Mouse (Mus musculus): ENCODE measurements around the gene Nav1. TPM values are rescaled to one million over a fixed set of nuclear protein-coding genes. Genes with fewer than 3 reads are reported as not detected.

Gene Nav1
- polyA plus RNA-seq, 1 experiment from 2014 or later, result 15.0 TPM

GRCm38 (mm10) chr1:135574451-135575208 is 32.5 kb downstream of the Nav1 start:
- no peak for ATAC-seq (ENCODE audit: low FRiP score, low read depth)
- Histone ChIP-seq H3K27me3 (no peaks in the 10 kb centered on the region), H3K4me2 (replicated peaks) (no peak overlapping the region), H3K27ac (no peak overlapping the region), H3K9ac (no peak overlapping the region), H3K36me3 (no peaks in the 10 kb centered on the region; the same call in 1 of the 2 replicates), H3K4me1 (peaks cover 71% of the 10 kb centered on the region), H3K4me3 (no peak overlapping the region), H3K9me3 (no peaks in the 10 kb centered on the region)
- 70% methylated on average over 4 of the region's 4 CpGs for WGBS

DNA sequence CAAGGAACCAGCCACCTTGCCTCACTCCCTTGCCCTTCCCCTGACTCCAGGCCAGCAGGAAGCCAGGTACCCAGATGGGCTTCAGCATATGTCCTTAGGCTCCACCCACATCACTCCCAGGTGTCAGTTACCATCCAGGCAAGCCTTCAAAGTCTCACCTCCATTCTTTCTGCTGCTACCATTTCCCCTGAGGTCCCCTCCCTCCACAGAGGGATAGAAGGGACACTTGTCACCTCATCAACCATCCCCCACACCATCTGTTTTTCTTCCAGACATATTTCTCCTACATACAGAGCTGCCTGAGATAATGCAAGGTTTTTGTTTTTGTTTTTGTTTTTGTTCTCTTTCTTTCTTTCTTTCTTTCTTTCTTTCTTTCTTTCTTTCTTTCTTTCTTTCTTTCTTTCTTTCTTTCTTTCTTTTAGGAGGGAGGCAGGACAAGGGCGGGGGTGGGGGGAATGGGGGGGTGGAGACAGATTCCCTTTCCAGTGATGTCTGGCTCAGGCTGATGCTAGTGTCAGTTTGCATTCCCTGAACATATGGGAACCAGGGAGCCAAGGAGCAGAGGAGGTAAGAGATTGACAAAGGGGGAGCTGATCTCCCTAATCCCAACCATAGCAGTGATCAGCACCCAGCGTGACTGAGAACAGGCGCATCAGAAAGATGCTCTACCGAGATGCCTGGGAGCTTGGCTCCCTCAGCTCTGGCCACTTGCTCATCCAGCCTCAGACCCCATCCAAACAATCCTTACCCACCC is 34.8 kb downstream of the Nav1 start:
- no peaks in the 10 kb centered on the region; the same call in 1 of the 2 replicates for H3K36me3 ChIP-seq
- 41% methylated on average over 4 of the region's 4 CpGs for WGBS
- no peaks in the 10 kb centered on the region for H3K9me3 ChIP-seq
- H3K9ac ChIP-seq, result no peak overlapping the region
- no peak overlapping the region for H3K4me2 ChIP-seq (replicated peaks)
- no peaks in the 10 kb centered on the region for H3K27me3 ChIP-seq
- no peak overlapping the region for H3K4me3 ChIP-seq
- H3K27ac ChIP-seq, result no peak overlapping the region
- no peak for ATAC-seq (ENCODE audit: low FRiP score, low read depth)
- peaks cover 64% of the 10 kb centered on the region for H3K4me1 ChIP-seq

- no peak for ATAC-seq (ENCODE audit: low FRiP score, low read depth)
- Histone ChIP-seq H3K36me3 (no peaks in the 10 kb centered on the region), H3K27me3 (no peaks in the 10 kb centered on the region), H3K27ac (no peak overlapping the region), H3K4me1 (peaks cover 68% of the 10 kb centered on the region), H3K4me3 (no peak overlapping the region), H3K9me3 (no peaks in the 10 kb centered on the region), H3K4me2 (replicated peaks) (no peak overlapping the region), H3K9ac (no peak overlapping the region)
- WGBS, result 72% methylated on average over 8 of the region's 8 CpGs
Observed at GRCm38 (mm10) chr1:135568087-135568486, 39.0 kb downstream of the Nav1 start.

- Histone ChIP-seq H3K27ac (no peak overlapping the region), H3K36me3 (no peaks in the 10 kb centered on the region), H3K4me1 (peaks cover 69% of the 10 kb centered on the region), H3K4me2 (replicated peaks) (no peak overlapping the region), H3K9ac (no peak overlapping the region), H3K27me3 (no peaks in the 10 kb centered on the region), H3K9me3 (no peaks in the 10 kb centered on the region), H3K4me3 (no peak overlapping the region)
- ATAC-seq (ENCODE audit: low FRiP score, low read depth), result no peak
- 62% methylated on average over 7 of the region's 7 CpGs for WGBS
Observed at GRCm38 (mm10) chr1:135566611-135567010, 40.5 kb downstream of the Nav1 start.

- Histone ChIP-seq H3K9ac (no peak overlapping the region), H3K4me2 (replicated peaks) (no peak overlapping the region), H3K36me3 (no peaks in the 10 kb centered on the region), H3K4me3 (no peak overlapping the region), H3K4me1 (peaks cover 75% of the 10 kb centered on the region), H3K27ac (peak overlapping the region; percentile 33; the same call in 1 of the 2 replicates), H3K9me3 (no peaks in the 10 kb centered on the region), H3K27me3 (no peaks in the 10 kb centered on the region)
- ATAC-seq (ENCODE audit: low FRiP score, low read depth), result no peak
- 85% methylated on average over 5 of the region's 5 CpGs for WGBS
Observed at GRCm38 (mm10) chr1:135565775-135566174, 41.3 kb downstream of the Nav1 start.

DNA sequence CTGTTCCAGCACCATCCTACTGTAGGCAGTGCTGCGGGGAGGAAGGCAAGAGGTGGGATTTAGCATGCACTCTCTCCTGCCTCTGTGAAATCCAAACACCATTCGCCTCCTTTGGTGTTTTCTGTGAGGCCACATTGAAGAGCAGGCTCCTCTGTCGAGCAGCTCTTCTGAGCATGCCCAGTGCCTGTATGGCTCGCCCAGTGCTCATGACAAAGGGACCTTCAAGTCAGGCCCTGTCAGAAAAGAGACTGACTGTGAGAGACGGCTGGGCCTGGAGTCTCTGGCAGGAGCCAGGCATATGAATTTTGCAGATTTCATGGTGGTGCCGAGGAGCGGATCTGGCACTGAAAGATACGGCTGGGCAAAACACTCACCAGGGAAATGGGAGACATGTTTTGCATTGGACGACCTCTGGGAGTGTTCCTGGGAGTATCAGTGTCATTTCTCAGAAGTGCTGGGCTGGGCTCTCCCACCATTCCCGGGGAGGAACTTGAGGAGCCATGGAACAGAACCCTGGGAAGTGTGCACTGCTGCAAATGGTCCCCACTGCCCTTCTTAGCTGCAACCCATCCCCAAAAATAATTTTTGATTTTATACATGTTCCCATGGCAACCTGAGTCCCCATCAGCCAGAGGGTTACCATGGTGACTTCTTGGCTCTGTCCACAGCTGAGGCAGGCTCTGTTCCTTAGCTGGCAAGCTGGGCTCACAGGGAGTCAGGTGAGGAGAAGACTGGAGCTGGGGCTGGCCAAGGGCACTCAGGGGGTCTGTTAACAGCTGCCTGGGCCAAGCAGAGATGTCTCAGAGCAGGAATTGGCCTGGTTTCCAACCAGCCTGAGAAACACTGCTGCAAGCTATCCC is 42.2 kb downstream of the Nav1 start:
- no peak overlapping the region for H3K9ac ChIP-seq
- ATAC-seq (ENCODE audit: low FRiP score, low read depth), result peak; percentile 49; the same call in 1 of the 2 replicates
- H3K36me3 ChIP-seq, result no peaks in the 10 kb centered on the region
- H3K4me2 ChIP-seq (replicated peaks), result no peak overlapping the region
- H3K27ac ChIP-seq, result peak overlapping the region; percentile 33; the same call in 1 of the 2 replicates
- no peaks in the 10 kb centered on the region for H3K9me3 ChIP-seq
- H3K4me3 ChIP-seq, result no peak overlapping the region
- H3K4me1 ChIP-seq, result peaks cover 72% of the 10 kb centered on the region
- WGBS, result 42% methylated on average over 10 of the region's 10 CpGs
- no peaks in the 10 kb centered on the region for H3K27me3 ChIP-seq

DNA sequence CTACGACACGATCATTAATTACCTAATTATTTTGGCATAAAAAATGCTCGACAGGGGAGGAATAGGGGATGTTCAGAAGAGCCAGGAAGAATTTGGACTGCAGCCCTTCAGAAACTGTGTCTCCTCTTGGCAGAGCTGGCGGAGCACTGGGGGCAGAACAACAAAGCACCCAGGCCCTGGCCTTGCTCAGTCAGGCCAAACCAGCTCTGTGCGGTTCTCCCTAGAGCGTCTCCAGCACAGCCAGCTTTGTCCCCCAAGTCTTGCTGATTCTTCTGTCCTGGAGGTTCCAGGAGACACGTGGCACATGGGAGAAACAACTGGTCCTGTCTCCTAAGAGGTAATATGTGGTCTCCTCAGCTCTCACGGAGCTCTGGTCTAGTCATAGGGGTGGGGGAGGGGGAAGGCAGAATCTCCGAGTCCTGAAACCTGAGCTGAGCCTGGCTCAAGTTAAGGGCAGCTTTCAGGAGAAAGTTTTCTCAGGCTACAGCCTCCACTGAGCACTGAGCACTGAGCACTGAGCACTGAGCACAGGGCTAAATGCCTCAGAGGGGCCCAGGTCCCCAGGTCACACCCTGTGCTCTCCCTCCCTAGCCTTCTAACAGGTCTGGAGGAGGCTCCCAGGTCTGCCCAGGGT is 43.2 kb downstream of the Nav1 start:
- Histone ChIP-seq H3K36me3 (no peaks in the 10 kb centered on the region), H3K4me1 (peaks cover 67% of the 10 kb centered on the region), H3K9me3 (no peaks in the 10 kb centered on the region), H3K9ac (no peak overlapping the region), H3K4me3 (no peak overlapping the region), H3K27me3 (no peaks in the 10 kb centered on the region), H3K4me2 (replicated peaks) (peak overlapping the region; percentile 35), H3K27ac (no peak overlapping the region)
- ATAC-seq (ENCODE audit: low FRiP score, low read depth), result peak; percentile 62
- 20% methylated on average over 9 of the region's 9 CpGs for WGBS

- H3K27me3 ChIP-seq, result no peaks in the 10 kb centered on the region
- no peak for ATAC-seq (ENCODE audit: low FRiP score, low read depth)
- H3K4me2 ChIP-seq (replicated peaks), result no peak overlapping the region
- no peak overlapping the region for H3K27ac ChIP-seq
- no peak overlapping the region for H3K9ac ChIP-seq
- WGBS, result 56% methylated on average over 8 of the region's 8 CpGs
- no peaks in the 10 kb centered on the region for H3K9me3 ChIP-seq
- H3K36me3 ChIP-seq, result no peaks in the 10 kb centered on the region
- peaks cover 66% of the 10 kb centered on the region for H3K4me1 ChIP-seq
- no peak overlapping the region for H3K4me3 ChIP-seq
Observed at GRCm38 (mm10) chr1:135562982-135563650, 44.0 kb downstream of the Nav1 start.

- Histone ChIP-seq H3K27me3 (no peaks in the 10 kb centered on the region), H3K27ac (no peak overlapping the region), H3K4me1 (peaks cover 59% of the 10 kb centered on the region), H3K4me2 (replicated peaks) (no peak overlapping the region), H3K9me3 (no peaks in the 10 kb centered on the region), H3K9ac (no peak overlapping the region), H3K4me3 (no peak overlapping the region), H3K36me3 (no peaks in the 10 kb centered on the region)
- ATAC-seq (ENCODE audit: low FRiP score, low read depth), result no peak
- 13% methylated on average over 4 of the region's 4 CpGs for WGBS
Observed at GRCm38 (mm10) chr1:135562115-135562514, 45.0 kb downstream of the Nav1 start.

DNA sequence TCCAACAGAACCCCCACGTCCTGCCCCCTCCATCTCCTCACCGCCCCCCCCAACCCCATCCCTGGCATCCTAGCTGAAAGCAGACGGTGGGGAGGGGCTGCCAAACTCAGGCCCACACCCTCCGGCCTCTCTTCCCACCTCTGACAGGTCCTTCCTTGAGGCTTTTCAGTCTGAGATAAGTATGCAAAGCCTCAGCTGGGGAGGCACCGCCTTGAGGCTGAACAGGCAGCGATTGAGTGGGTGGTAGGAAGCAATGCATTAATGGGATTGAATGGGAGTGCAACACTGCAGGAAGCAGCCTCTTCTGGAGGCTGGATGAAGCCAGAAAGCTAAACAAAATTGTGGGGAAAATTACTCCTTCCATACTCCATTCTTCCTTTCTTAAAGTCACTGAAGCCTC is 45.8 kb downstream of the Nav1 start:
- Histone ChIP-seq H3K36me3 (no peaks in the 10 kb centered on the region), H3K4me1 (peaks cover 53% of the 10 kb centered on the region), H3K4me3 (no peak overlapping the region), H3K9ac (no peak overlapping the region), H3K27me3 (no peaks in the 10 kb centered on the region), H3K9me3 (no peaks in the 10 kb centered on the region), H3K27ac (no peak overlapping the region), H3K4me2 (replicated peaks) (no peak overlapping the region)
- WGBS, result 31% methylated on average over 6 of the region's 6 CpGs
- ATAC-seq (ENCODE audit: low FRiP score, low read depth), result no peak

DNA sequence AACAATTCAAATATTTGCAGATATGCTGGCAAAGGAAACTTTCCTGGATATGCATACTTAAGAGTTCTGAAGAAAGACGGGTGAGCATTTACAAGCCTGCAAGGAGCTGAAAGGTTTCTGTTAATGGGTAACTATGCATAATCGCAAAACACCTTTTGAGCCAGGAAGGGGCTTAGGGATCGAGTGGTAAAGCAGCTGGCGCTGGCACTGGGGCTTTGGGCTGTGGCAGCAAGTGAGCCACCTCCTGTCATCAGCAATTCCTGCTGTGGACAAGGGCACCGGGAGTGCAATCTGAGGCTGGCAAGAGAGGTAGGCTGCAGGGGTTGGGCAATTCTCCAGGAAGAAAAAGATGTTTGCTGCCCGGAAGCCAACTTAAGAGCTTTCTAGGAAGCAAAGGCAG is 49.1 kb downstream of the Nav1 start:
- no peaks in the 10 kb centered on the region for H3K27me3 ChIP-seq
- no peaks in the 10 kb centered on the region for H3K9me3 ChIP-seq
- no peaks in the 10 kb centered on the region for H3K36me3 ChIP-seq
- H3K9ac ChIP-seq, result no peak overlapping the region
- H3K4me1 ChIP-seq, result peaks cover 50% of the 10 kb centered on the region
- WGBS, result 47% methylated on average over 6 of the region's 6 CpGs
- no peak overlapping the region for H3K4me2 ChIP-seq (replicated peaks)
- H3K27ac ChIP-seq, result no peak overlapping the region
- no peak for ATAC-seq (ENCODE audit: low FRiP score, low read depth)
- no peak overlapping the region for H3K4me3 ChIP-seq

All from limb, embryonic 13.5 days (tissue).